Mouse (Mus musculus): ENCODE results near the gene Lama2.

Gene Lama2

DNA sequence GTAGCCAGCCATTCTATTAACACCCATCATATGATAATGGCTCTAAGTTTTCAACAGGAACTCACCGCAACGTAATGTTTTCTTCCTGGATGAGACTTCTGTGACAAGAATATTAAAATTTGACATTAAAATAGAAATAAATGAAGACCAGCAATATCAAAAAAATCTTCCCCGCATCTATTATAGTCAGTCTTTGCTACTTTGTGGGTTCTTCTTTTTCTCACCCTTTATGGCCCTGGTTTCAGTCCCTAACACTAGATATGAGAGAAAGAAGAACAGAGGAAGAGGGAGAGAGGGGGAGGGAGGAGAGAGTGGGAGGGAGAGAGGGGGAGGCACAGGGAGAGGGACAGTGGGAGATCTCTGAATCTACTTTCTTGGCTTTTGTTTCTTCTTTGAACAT, at the start of gene Lama2:
TSS of gene Lama2 (minus strand) at position 101 of the 400 bp plus-strand sequence.
- DNase-seq (ENCODE audit: low read depth): no peak

DNA sequence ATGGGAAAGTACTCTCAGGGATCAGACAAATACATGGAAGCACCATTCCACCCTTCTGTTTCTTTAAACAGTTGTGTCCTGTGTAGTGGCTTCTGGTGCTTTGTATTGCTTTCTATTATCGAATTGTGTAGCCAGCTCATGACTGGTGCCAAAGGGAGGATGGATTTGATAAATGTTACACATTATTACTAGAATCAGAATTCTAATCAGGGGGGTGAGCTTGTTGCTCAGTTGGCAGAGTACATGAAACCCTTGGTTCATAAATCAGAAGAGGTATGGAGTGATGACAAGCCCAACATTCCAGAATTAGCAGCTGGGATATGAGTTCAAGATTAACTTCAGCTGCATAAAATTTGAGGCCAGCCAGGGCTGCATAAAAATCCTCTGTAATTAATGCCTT, 44.8 kb upstream of the Lama2 start:
- no peak for DNase-seq (ENCODE audit: low read depth)

DNA sequence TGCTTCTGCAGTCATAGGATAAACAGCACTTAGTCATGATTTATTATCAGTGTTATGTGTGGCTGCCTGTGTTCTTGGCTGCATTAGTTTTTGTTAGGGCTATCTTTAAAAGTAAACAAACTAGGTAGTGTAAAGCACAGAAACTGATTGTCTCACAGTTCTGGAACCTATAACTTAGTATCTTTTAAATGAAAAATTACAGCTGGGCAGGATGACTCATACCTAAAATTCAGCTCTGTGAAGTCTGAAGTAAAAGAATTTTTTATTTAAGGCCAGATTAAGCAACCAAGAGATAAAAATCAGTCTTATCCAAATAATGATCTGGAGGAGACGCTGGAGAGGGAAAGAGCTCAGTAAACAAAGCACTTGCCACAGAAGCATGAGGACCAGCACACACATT, 43.8 kb upstream of the Lama2 start:
- no peak for DNase-seq (ENCODE audit: low read depth)

DNA sequence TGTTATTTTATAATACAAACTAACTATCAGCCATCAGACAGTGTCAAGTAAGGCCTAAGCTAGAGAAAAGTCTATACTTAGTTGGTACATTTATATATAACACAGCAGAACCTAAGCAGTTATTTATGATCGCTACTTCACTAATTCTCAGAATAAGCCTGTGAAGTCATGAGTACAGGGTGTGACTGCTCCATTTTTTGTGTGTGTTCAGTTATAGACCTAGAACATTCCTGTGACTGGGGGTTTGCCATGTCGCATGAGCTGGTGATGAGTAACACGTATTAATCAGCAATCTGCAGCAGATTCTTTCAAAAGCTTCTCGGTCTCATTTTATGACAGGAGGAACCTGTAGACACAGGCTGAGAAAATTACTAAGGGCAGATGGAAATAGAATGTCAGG, 34.6 kb upstream of the Lama2 start:
- no peak for DNase-seq (ENCODE audit: low read depth)

DNA sequence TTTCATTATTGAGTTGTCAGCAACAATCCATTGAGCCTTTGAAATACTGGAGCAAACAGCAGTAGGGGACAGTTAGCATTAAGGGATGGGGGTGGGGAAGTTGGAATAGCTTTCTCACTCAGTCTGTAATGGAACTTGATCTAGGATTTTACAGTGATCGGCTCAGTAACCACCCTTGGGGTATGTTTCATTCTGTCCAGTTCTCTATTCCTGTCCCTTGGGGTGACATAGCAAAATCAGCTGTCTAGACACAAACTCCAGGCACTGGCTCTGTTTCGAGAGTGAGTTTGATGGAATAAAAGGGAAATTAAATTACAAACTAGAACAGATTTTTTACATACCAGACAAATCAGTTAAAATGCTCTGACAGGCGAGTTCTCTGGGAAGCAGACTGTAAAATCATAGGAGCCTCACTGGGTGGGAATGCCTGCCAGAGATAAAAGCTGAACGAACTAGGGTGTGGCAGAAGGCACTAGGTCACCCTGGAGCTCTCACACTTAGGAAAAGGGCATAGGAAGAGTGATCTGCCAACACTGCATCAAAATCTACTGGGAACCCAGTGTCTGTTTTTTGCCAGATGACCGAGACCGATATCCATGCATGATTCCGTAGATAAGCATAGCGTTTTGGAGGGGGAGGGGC, 33.3 kb upstream of the Lama2 start:
- no peak for DNase-seq (ENCODE audit: low read depth)

DNA sequence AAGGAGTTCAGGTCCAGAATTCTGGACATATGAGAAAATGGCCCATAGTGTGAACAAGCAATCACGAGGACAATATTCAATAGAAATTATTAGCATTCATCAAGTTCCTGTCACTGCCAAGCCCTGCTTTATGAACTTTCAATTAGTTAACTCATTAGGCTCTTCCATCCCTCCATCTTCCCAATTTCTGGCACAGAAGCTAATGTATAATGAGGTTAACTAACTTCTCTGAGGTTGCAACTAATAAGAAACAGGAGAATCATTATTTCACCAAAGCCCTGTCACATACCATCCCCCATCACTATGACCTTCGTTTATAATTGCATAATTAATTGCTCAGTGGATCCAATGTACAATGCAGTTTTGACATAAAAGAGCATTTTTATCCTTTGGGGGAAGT, 16.2 kb upstream of the Lama2 start:
- DNase-seq (ENCODE audit: low read depth): no peak

DNA sequence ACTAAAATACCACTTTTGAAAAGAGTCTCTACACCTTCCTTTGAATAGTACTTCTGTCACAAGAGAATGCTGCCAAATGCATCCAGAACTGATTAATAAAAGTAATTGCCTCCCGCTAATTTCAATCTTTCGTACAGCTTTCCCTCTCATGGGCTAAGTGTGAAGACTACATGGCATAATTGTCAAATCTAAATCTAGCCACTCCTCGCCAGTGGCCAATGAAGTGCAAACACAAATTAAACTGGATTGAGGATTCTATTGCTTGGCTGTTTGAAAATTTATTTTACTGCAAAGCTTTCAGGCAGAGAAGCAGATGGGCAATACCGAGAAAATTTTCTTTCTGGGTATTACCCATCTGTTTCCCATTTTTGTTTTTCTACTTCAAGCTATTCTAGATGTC, 11.4 kb upstream of the Lama2 start:
- DNase-seq (ENCODE audit: low read depth): no peak

DNA sequence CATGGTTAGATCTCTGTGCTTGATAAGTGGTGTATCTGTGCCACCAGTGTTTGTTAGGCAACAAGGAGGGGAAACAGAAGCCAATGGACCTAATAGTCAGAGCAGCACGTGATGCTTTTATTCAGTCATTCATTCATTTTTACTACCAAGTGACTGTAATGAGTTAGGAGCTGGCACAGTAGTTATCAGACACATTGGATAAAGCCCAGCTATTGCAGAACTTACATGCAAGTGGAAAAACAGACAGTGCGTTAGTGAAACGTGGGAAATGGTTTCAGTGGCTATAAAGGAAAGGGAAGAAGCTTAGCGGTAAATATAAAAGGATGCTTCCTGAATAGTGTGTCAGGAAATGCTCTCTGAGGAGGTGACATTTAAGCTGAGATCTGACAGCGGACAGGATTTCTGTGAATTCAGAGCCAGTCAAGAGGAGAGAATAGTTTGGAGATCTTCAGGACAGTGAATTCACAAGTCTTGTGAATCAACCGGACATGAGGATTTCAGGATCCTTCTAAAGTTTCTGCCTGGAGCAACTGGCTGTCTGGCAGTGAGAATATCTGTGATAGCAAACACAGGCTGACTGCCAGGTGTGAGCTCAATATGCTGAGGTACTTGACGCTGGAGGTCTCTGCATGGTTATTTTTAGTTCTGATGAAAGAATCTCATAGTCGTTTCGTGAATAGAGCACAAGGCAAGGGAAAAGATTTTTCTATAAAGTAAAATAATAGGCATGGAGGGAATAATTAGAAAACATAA, 2.3 kb upstream of the Lama2 start:
- no peak for DNase-seq (ENCODE audit: low read depth)

DNA sequence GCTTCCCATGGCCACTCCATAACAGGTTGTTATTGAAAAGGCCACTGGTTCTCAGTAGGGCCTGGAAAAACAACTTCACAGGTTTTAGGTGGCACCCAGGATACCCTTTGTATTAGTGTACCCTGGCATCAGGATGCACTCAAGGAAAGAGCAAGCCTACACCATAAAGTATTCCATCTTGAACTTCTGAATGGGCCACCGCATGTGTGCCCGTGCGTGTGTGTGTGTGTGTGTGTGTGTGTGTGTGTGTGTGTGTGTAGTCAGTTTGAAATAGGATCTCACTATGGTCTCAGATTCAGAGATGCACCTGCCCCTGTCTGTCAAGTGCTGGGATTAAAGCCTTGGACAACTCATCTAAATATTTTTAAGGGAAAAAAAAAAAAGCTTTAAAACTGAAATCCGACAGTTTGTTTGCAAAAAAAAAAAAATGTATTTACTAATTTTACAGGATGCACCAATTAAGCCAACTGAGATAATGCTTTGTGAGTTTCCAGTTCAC, 2.0 kb downstream of the Lama2 start:
- DNase-seq (ENCODE audit: low read depth): no peak

DNA sequence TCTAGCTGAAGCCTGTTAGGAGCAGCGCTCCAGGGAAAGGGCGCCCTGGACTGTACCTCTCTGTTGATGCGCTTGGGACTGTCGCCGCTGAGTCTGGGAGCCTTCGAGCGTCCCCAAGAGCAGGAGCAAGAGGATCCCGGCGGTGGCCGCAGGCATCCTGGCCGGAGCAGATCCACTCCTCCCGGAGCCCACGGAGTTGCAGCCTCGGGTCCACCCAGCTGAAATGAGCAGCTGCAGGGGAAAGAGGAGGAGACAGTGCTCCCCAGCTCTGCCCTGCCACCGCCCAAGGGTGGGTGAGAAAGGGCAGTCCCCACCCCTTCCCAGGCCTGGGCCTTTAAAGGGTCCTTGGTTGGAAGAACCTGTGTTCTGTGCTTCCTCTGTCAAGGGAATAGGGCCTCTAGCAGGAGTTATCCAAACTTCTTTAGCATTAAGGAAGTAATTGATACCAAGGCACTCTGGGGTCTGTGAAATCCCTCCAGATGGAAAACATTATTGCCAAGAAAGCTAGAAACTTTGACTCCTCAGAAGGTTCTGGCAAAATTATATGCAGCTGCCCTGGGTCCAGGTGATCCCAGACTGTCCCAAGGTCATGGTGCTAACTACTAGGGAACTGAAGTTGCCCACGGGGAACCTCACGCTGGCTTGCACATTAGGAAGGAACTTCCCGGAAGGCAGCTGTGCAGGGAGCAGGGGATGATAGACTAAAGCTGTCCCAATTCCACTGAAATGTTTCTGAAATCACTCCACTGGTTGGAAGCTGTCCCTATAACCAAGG, 2.7 kb downstream of the Lama2 start:
- no peak for DNase-seq (ENCODE audit: low read depth)

DNA sequence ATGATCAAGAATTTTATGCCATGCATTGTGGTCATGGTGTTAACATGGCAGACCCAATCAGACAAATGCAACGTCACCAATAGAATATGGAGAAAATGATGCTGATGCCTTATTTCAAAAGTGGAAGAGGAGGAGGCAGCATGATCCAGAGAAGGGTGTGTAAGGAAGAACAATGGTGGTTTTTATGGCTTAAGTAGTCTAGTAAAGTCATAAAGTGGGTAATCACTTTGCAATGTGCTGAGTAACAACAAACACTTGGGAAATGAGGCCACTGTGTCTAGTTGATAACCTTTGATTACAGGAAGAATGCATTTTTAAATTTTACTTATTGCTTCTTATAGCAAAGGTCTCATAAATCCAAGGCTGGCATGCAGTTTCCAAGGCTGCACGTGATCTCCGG, 23.9 kb downstream of the Lama2 start:
- DNase-seq (ENCODE audit: low read depth): no peak

DNA sequence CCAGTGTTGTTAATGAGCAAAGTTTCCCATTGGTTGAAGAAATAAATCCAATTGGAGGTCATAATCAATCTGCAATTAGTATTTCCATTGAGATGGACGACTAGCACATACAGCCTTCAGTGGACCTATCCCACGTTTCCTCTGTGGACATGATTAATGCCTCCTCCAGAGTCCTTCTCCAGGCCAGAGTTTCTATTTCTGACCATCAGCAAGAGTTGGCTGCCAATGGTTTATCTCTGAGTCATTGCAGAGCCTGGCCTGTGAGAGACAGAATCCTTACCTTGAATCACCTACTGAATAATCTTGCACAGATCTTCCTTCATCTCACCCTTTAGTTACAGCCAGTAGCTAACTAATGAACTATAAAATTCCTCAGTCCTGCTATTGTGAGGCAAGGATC, 86.3 kb downstream of the Lama2 start:
- DNase-seq (ENCODE audit: low read depth): no peak

DNA sequence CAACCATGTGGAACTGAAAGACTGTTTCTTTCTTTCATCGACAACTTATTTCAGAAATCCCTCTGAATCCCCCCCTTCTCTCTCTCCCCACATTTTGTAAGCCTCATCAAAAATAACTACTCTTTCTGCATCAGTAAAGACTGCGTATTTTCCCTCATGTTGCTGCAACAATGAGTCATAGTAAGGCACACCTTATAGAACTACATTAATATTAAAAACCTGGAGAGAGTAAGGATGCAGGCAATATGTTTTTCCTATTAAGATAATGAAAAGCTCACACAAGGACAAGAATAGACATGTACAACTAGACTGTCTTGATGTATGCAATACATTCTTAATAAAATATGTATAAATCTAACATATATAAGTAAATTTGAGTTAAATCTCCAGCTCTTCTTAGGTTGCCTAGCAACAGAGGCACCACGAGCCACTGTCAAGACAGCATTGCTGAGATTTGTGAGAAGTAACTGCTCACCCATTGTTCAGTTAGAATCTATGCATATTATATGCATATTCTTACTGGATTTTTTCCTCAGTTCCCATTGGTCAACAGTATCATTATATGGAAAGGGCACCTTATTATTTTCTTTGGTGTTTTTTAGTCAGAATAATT, 110.6 kb downstream of the Lama2 start:
- no peak for DNase-seq (ENCODE audit: low read depth)

DNA sequence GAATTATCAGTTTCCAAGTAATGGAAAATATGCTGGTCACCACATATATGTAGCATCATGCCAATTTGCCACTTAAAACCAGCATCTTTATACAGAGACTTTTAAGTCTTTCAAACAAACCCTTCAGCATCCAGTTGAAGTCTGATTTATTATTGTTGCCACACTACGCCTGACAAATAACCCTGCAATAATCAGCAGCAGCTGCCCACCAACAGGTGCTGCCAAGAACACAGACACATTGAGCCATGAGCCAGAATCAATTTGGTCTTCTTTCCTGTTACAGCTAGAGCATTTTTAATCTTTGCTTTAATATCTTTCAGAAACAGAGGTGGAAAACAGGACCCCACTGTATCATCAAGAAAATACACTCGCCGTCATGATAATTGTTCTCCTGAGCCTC, 118.7 kb downstream of the Lama2 start:
- DNase-seq (ENCODE audit: low read depth): no peak

DNA sequence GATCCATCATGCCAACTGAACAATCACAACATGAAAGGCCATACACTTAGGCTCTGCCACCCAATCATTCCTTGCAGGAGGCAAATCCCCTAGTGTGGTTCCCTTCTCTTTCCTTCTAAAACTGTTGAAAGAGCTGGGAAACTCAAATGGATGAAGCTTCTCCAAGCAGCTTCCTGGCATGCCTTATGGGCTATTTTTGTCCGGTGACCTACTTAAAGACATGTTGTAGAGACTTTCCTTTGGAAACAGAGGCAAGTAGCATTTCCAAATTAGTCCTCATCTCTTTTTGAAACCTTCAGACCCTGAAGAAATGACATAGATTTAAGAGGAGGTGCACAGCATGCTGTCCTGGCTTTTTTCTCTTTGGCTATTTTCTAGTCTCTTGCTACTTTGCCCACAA, 131.1 kb downstream of the Lama2 start:
- no peak for DNase-seq (ENCODE audit: low read depth)

DNA sequence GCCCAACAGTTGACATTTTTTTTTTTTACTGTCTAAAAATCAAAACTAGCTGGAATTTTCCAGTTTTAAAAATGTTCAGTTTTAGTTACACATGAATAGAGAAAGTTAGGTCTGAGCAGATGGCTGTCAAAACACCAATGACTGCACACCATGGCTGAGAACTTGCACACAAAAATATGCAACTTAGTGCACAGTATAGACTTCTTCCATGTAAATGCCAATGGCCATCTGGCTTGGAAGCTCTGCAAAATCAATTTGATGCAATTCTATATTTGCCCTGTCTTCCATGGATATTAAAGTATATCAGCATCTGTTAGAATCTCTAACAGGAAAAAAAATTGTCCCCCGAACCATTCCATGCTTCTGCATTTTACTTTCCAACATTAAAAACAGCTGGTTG, 135.5 kb downstream of the Lama2 start:
- no peak for DNase-seq (ENCODE audit: low read depth)

DNA sequence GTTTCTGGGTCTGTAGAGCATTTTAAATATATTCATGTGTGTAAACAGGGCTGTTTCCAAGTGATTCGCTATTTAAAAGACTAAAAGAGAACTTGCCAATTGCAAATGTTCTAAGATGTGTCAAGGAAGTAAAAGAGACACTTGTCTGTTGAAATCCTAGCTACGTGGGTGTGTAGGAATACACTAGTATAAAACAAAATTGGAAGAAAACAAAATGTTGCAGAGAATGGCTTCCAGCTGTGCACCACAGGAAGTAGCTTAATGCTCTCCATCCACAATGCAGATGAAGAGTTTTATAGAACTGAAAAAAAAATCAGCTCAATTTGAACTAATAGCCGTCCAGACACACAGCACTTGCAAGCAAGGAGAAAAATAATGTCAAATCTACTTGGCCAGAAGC, 144.0 kb downstream of the Lama2 start:
- no peak for DNase-seq (ENCODE audit: low read depth)

DNA sequence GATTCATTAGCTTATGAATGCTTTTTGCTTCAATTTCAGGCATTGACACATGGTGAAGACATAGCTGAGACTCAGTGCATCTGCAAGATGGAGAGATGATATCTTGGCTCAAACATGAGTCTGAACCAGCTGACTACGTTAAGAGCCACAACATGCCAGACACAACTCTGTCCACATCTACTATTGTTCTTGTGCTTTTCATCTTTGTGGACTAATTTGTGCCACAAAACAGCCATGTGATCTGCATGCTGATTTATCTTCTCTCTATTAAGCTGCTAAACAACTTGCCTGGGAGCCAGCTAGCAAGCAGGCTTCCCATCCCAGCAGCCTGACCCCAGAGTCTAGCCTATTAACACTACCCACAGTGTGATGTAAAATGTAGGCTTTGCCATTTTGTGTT, 151.3 kb downstream of the Lama2 start:
- DNase-seq (ENCODE audit: low read depth): no peak

DNA sequence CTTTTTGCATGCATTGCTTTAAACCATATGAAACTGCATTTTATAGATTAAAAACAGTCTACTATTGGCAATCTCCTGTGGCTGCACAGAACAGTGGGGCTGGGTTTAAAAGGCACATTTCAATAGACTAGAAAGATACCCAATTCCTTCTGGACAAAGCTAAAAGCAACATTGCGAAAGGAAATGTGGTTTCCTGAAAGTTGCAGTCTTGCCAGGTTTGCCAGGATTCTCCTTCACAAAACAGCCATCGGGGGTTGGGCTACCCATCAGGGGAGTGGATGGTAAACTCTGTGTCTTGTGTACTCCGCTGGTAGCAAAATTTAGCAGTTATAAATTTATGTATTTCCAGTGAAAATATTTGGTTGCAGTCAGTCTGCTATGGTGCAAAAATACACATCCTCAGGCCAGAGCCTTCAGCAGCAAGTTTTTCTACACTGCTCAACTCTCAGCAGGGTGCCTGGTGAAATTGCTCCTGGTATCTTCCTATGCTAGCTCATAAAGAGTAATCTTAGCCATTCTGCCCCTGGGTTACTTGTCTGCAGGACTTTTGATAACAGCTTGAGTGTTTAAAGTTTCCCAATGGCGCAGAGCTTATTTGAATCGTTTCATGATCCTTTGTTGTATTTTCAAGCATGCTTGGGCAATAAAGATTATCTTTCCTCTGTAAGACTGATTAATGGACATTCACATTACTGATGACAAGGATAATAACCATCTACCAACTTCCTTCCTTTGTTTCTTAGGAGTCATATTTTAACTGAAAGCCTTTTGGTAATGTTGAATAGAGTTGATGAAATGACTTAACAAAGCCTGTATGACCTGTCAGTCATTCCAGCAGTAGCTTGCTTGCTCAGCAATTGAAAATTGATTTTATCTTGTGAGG, 205.7 kb downstream of the Lama2 start:
- DNase-seq (ENCODE audit: low read depth): no peak

DNA sequence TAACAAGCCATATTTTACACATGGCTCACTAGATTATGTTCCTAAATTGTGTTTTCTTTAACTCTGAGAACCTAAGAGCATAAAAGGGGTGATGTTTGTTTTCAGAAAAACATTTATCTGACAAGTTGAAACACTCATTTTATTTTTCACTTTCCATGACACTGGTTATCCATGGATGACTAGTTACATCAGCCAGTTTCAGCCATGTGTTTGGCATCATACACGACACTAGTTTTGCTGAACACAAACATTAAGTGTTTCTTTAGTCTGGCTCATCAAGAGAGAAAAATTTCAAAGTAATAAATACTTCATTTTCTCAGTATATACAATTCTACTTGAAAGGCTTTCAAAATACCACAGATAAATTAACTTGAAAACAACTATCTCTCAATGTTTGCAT, 228.8 kb downstream of the Lama2 start:
- no peak for DNase-seq (ENCODE audit: low read depth)

DNA sequence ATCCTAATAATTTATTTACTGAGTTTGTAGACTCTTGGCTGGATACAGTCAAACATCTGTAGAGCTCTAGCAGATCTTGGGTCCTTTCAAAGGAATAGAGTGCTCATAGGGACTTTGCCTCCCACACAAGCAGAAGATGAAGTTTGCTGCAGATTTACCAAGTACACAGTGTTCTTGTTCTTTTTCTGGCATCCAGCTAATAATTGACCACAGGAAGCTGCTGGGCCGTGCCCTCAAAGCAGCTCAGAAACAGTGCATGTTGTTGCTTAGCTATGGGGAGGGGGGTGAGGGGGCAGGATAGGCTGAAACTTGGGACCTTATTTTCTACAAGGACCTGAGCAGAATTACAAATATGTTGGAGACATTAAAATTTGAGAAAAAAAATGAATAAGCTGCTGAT, 232.0 kb downstream of the Lama2 start:
- DNase-seq (ENCODE audit: low read depth): no peak

DNA sequence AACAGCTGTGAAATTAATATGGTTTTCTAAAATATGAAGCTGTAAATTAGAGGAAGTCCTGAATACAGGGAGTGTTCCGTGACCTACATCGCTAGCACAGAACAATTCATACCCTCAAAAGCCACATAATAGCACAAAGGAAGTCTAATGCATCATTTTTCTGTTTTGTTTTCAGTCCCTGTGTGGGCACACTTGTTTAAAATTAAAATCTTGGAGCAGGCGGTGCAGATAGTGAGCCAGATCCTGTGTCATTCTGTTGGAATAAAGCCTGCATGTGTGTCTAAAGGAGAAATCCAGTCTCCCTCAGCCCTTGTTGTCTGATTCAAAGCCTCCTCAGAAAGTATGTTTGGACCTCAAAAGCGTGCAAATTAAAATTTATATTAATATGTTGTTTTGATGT, 234.9 kb downstream of the Lama2 start:
- no peak for DNase-seq (ENCODE audit: low read depth)
